Mouse (Mus musculus): ENCODE measurements around the gene Lrrc4c. TPM values are rescaled to one million over a fixed set of nuclear protein-coding genes. Genes with fewer than 3 reads are reported as not detected.

Gene Lrrc4c
- total RNA-seq (2023) = not detected

DNA sequence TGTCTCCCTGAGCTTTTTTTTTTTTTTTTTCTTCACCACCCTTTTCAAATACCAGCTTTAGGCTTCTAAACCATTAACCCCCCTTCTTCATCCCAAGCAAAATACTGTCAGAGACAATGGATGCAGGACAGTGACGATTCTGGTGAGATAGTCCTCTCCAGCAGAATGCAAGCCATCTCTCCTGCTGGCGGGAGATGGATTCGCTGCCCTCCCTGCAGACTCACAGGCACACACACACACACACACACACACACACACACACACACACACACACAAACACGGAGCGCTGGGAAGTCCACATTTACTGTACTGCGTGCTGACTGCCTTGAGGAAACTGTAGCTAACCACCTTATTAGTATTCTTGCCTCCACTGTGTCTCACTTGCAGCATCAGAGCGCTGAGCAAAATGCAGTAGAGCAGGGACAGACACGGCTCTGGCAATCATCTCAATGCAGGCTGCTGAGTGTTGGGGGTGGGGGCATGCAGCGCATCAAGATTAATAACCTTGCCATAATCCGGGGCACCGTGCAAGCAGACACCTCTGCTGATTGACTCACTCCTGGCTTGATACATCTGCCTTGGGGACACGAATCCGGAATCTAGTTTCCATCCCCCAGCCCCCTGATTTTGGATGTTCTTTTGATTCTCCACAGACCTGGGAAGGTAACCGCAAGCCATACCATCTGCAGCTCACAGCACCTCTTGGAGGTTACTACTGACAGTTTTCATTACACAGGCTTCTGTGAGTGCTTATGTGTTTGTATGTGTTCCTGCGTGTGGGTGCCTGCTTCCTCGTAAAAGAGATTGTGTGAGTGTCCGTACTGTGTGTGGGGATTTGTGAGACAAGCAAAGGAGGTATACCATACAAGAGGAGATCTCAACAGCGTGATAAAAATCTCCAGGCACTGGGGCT lies at the start of gene Lrrc4c:
TSS of gene Lrrc4c (plus strand) at position 783 of the 913 bp plus-strand sequence.

Data from neutrophil, adult 59 days (primary cell).